Mouse (Mus musculus): ENCODE results near the gene Thbd.

DNA sequence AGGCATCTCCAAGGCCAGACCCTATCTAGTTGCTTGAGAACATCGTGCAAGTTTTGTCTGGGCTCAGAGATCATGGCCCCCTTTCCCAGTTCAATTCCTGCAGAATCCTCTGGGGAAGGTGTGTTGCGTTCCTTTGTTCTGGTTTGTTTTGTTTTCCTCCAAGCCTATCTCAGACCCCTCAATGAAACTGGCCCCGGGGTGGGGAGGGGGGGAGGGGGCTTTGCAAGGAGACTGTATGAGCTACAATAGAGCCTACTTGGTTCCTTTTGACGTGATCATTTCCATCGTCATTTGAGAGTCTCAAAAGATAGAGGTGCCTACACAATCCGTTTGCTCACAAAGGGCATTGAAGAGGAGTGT, 753 bp upstream of the Thbd start:
- TF ChIP-seq CTCF (IDR thresholded peaks at IDR 0.05) (no peak), EP300 (IDR thresholded peaks at IDR 0.05) (no peak)

All from lung, postnatal 0 days (tissue).